Mouse (Mus musculus) CH12.LX (cell line): ENCODE measurements around the gene Txk. TPM values are rescaled to one million over a fixed set of nuclear protein-coding genes. Genes with fewer than 3 reads are reported as not detected.

Experiments used
- DNase-seq: peaks from one replicate; pipeline ENCODE4 v3.0.0-alpha.2; 2013; ENCODE audit errors: extremely low read depth
- H3K27ac ChIP-seq: 2 replicates; pipeline ENCODE4 v1.5.1; 2012; ENCODE audit warnings: low read depth, mild to moderate bottlenecking, control low read depth, moderate library complexity; ENCODE audit not compliant: insufficient read depth
- H3K27me3 ChIP-seq: replicated peaks from 2 replicates; pipeline ENCODE3; 2012; ENCODE audit warnings: inconsistent platforms
- H3K36me3 ChIP-seq, 2 experiments: replicated peaks in 1 of 2; 2 replicates each; pipeline versions ENCODE3 to v1.6.1; 2012; ENCODE audit warnings: inconsistent platforms in 1 of 2, low read length in 1 of 2, mild to moderate bottlenecking in 1 of 2, mixed read lengths in 1 of 2, moderate library complexity in 1 of 2; ENCODE audit not compliant: control insufficient read depth in 1 of 2, insufficient read depth in 1 of 2
- H3K4me1 ChIP-seq, 2 experiments: 2 replicates each; pipeline ENCODE4 v1.6.1; 2012; ENCODE audit warnings: inconsistent platforms in 1 of 2, moderate library complexity in 1 of 2; ENCODE audit not compliant: insufficient read depth in 2 of 2, control insufficient read depth in 1 of 2
- H3K4me2 ChIP-seq: 2 replicates; pipeline ENCODE4 v1.6.1; 2012; ENCODE audit warnings: low read depth, mild to moderate bottlenecking, control low read depth; ENCODE audit not compliant: poor library complexity, insufficient read depth, severe bottlenecking
- H3K4me3 ChIP-seq, 3 experiments: fragments of 150-350 bp in 1 of 3; sonication (generic) in 1 of 3; replicated peaks in 1 of 3; 2 replicates each; pipeline versions ENCODE3 to v1.5.1; 2011 to 2012; ENCODE audit warnings: low read depth in 2 of 3, low read length in 2 of 3, mild to moderate bottlenecking in 2 of 3, moderate library complexity in 2 of 3, control low read depth in 1 of 3, improper control_type of control experiment in 1 of 3, inconsistent platforms in 1 of 3, mixed read lengths in 1 of 3; ENCODE audit not compliant: poor library complexity in 1 of 3
- H3K79me2 ChIP-seq: replicated peaks from 2 replicates; pipeline ENCODE4 v1.6.1; 2012; ENCODE audit warnings: mild to moderate bottlenecking, moderate library complexity; ENCODE audit not compliant: control insufficient read depth, poor library complexity, insufficient read depth, severe bottlenecking; ENCODE audit errors: extremely low read depth
- H3K9ac ChIP-seq: 2 replicates; pipeline ENCODE4 v1.6.1; 2012; ENCODE audit warnings: low read depth, mild to moderate bottlenecking, control low read depth, moderate library complexity; ENCODE audit not compliant: insufficient read depth
- H3K9me3 ChIP-seq: replicated peaks from 2 replicates; pipeline ENCODE3; 2012; ENCODE audit warnings: low read length, inconsistent platforms, mixed read lengths
- BHLHE40 ChIP-seq: IDR thresholded peaks from 2 replicates; pipeline ENCODE4 v1.6.1; 2011; ENCODE audit warnings: mild to moderate bottlenecking, low read depth, low read length, improper control_type of control experiment
- CHD1 ChIP-seq: IDR thresholded peaks from 2 replicates; pipeline ENCODE4 v1.6.1; 2012; ENCODE audit warnings: low read depth, low read length, improper control_type of control experiment, inconsistent platforms
- CHD2 ChIP-seq: IDR thresholded peaks from 2 replicates; pipeline ENCODE4 v1.6.1; 2011; ENCODE audit warnings: low read length, improper control_type of control experiment
- CTCF ChIP-seq, 2 experiments: IDR thresholded peaks in 1 of 2; conservative IDR thresholded peaks in 1 of 2; 2 replicates each; pipeline ENCODE4 v1.5.1; 2011 to 2012; ENCODE audit warnings: low read depth in 2 of 2, low read length in 2 of 2, improper control_type of control experiment in 1 of 2, inconsistent platforms in 1 of 2, mild to moderate bottlenecking in 1 of 2, moderate library complexity in 1 of 2
- ELF1 ChIP-seq: IDR thresholded peaks from 2 replicates; pipeline ENCODE4 v1.6.1; 2014; ENCODE audit warnings: low read depth, mild to moderate bottlenecking, inconsistent platforms, low read length, improper control_type of control experiment
- EP300 ChIP-seq: IDR thresholded peaks from 2 replicates; pipeline ENCODE4 v1.6.1; 2011; ENCODE audit warnings: low read length, improper control_type of control experiment
- HCFC1 ChIP-seq: IDR thresholded peaks from 2 replicates; pipeline ENCODE4 v1.6.1; 2012; ENCODE audit warnings: low read depth, mild to moderate bottlenecking, inconsistent platforms, low read length, improper control_type of control experiment
- JUN ChIP-seq: IDR thresholded peaks from 2 replicates; pipeline ENCODE4 v1.6.1; 2011; ENCODE audit warnings: low read depth, mild to moderate bottlenecking, low read length, improper control_type of control experiment, moderate library complexity; ENCODE audit not compliant: insufficient read depth
- JUND ChIP-seq: conservative IDR thresholded peaks from 2 replicates; pipeline ENCODE4 v1.6.1; 2011; ENCODE audit warnings: low read depth, low read length, improper control_type of control experiment
- MAFK ChIP-seq: IDR thresholded peaks from 2 replicates; pipeline ENCODE4 v1.6.1; 2011; ENCODE audit warnings: low read length, improper control_type of control experiment; ENCODE audit not compliant: insufficient replicate concordance
- MAZ ChIP-seq: IDR thresholded peaks from 2 replicates; pipeline ENCODE4 v1.6.1; 2012; ENCODE audit warnings: low read depth, mild to moderate bottlenecking, inconsistent platforms, low read length, improper control_type of control experiment, moderate library complexity
- MEF2A ChIP-seq: IDR thresholded peaks from 2 replicates; pipeline ENCODE4 v1.6.1; 2014; ENCODE audit warnings: low read depth, mild to moderate bottlenecking, inconsistent platforms, low read length, improper control_type of control experiment, borderline replicate concordance
- MXI1 ChIP-seq: IDR thresholded peaks from 2 replicates; pipeline ENCODE4 v1.6.1; 2011; ENCODE audit warnings: mild to moderate bottlenecking, low read depth, low read length, improper control_type of control experiment
- MYC ChIP-seq: IDR thresholded peaks from 2 replicates; pipeline ENCODE4 v1.6.1; 2011; ENCODE audit warnings: low read depth, mild to moderate bottlenecking, improper control_type of control experiment, low read length
- NELFE ChIP-seq: IDR thresholded peaks from 2 replicates; pipeline ENCODE4 v1.6.1; 2011; ENCODE audit warnings: low read depth, low read length, improper control_type of control experiment
- POLR2AphosphoS2 ChIP-seq: IDR thresholded peaks from 2 replicates; pipeline ENCODE4 v1.6.1; 2011; ENCODE audit warnings: low read depth, low read length, improper control_type of control experiment
- RCOR1 ChIP-seq: conservative IDR thresholded peaks from 2 replicates; pipeline ENCODE4 v1.6.1; 2012; ENCODE audit warnings: low read depth, mild to moderate bottlenecking, inconsistent platforms, low read length, improper control_type of control experiment
- SMC3 ChIP-seq: IDR thresholded peaks from 2 replicates; pipeline ENCODE4 v1.6.1; 2011; ENCODE audit warnings: low read depth, low read length, improper control_type of control experiment
- USF1 ChIP-seq: IDR thresholded peaks from 2 replicates; pipeline ENCODE4 v1.6.1; 2014; ENCODE audit warnings: low read depth, mild to moderate bottlenecking, inconsistent platforms, low read length, improper control_type of control experiment
- USF2 ChIP-seq: conservative IDR thresholded peaks from 2 replicates; pipeline ENCODE4 v1.6.1; 2011; ENCODE audit warnings: low read depth, low read length, improper control_type of control experiment
- ZC3H11A ChIP-seq: IDR thresholded peaks from 2 replicates; pipeline ENCODE4 v1.6.1; 2012; ENCODE audit warnings: low read depth, mild to moderate bottlenecking, inconsistent platforms, low read length, improper control_type of control experiment
- ZKSCAN1 ChIP-seq: IDR thresholded peaks from 2 replicates; pipeline ENCODE4 v1.6.1; 2012; ENCODE audit warnings: low read depth, inconsistent platforms, low read length, improper control_type of control experiment, borderline replicate concordance
- ZNF384 ChIP-seq: IDR thresholded peaks from 2 replicates; pipeline ENCODE4 v1.6.1; 2012; ENCODE audit warnings: low read depth, low read length, improper control_type of control experiment, inconsistent platforms
- dilution Hi-C: fragments of 300-500 bp; cut with MboI; formaldehyde crosslinking; loops from 2 replicates; pipeline ENCODE4 v1.14.3; 2020; ENCODE audit warnings: low sequenced_read_pairs; ENCODE audit not compliant: extremely low pct_unique_long_range_greater_than_20kb, extremely low pct_ligation_motif_present
- in situ Hi-C: fragments of 300-500 bp; cut with MboI; formaldehyde crosslinking; loops from 3 replicates; pipeline ENCODE4 v1.14.3; 2019; ENCODE audit warnings: low sequenced_read_pairs, low pct_ligation_motif_present, low pct_unique_long_range_greater_than_20kb, mixed read lengths
- polyA plus RNA-seq: library from polyadenylated mRNA; unstranded; fragments of >175 nt; gene quantifications from 2 replicates; pipeline ENCODE4 v1.2.1, GENCODE M21; 2012; ENCODE audit warnings: low read depth; ENCODE audit not compliant: insufficient read length
- total RNA-seq, 2 experiments: library from RNA; depleted of rRNA; stranded (reverse); fragments of 300-350 nt in 1 of 2; fragments of >200 nt in 1 of 2; gene quantifications; 2 replicates each; pipeline ENCODE4 v1.2.3; 2012 to 2014

Gene Txk
- total and polyA plus RNA-seq, 3 experiments: 0.08 to 0.11 TPM; not detected in 1

GRCm38 (mm10) chr5:72784719-72785118 is 32.1 kb upstream of the Txk start:
- Histone ChIP-seq H3K9me3 (no peaks in the 10 kb centered on the region), H3K36me3 (peaks cover 0 to 71% of the 10 kb centered on the region in 2 experiments), H3K27me3 (no peaks in the 10 kb centered on the region), H3K27ac (no peak overlapping the region), H3K9ac (no peak overlapping the region), H3K4me3 (no peak overlapping the region), H3K79me2 (no peaks in the 10 kb centered on the region), H3K4me1 (no peaks in the 10 kb centered on the region), H3K4me2 (no peak overlapping the region)
- no peak for TF ChIP-seq MEF2A
- no peak for TF ChIP-seq JUN
- TF ChIP-seq CTCF (conservative IDR thresholded peaks at IDR 0.05 in 1 of 2, IDR thresholded peaks at IDR 0.05 in 1 of 2; ENCODE audit: low read depth in 2 of 2, low read length in 2 of 2): no peak
- TF ChIP-seq JUND: no peak
- TF ChIP-seq MYC: no peak
- TF ChIP-seq EP300: no peak
- no peak for TF ChIP-seq MXI1
- TF ChIP-seq USF2: no peak
- TF ChIP-seq ZC3H11A: no peak
- TF ChIP-seq USF1: no peak
- no peak for TF ChIP-seq POLR2AphosphoS2
- TF ChIP-seq BHLHE40: no peak
- TF ChIP-seq ELF1: no peak
- dilution Hi-C loops (no loop called here), in situ Hi-C loops (no loop called here)
- no peak for DNase-seq

- no peaks in the 10 kb centered on the region for H3K9me3 ChIP-seq
- no peaks in the 10 kb centered on the region for H3K79me2 ChIP-seq
- no peak overlapping the region for H3K4me2 ChIP-seq
- no peaks in the 10 kb centered on the region for H3K27me3 ChIP-seq
- no peaks in the 10 kb centered on the region for H3K4me1 ChIP-seq
- no peak for DNase-seq
- in situ Hi-C loops (no loop called here), dilution Hi-C loops (no loop called here)
- no peak for TF ChIP-seq USF1
- no peak for TF ChIP-seq JUND
- no peak for TF ChIP-seq JUN
- no peak for TF ChIP-seq MAZ
- no peak for TF ChIP-seq ZNF384
- TF ChIP-seq CHD1: no peak
- no peak for TF ChIP-seq CHD2
- no peak for TF ChIP-seq USF2
- TF ChIP-seq ZKSCAN1: no peak
- no peak for TF ChIP-seq MXI1
- no peak for TF ChIP-seq RCOR1
- TF ChIP-seq SMC3: no peak
- TF ChIP-seq BHLHE40: no peak
- TF ChIP-seq HCFC1: no peak
- no peak for TF ChIP-seq MAFK
- no peak for TF ChIP-seq MEF2A
- TF ChIP-seq NELFE: no peak
- H3K36me3 ChIP-seq: peaks cover 0 to 74% of the 10 kb centered on the region in 2 experiments
- no peak overlapping the region for H3K4me3 ChIP-seq
- H3K27ac ChIP-seq: no peak overlapping the region
- no peak overlapping the region for H3K9ac ChIP-seq
Measured at GRCm38 (mm10) chr5:72783957-72784356, 31.4 kb upstream of the Txk start.
